Mouse (Mus musculus) stomach, postnatal 0 days (tissue): ENCODE data around the gene Ormdl3.

ENCODE experiments used
- CTCF ChIP-seq: IDR thresholded peaks from 2 replicates; pipeline ENCODE4 v1.5.1; 2016; ENCODE audit warnings: antibody characterized with exemption, low read depth, mild to moderate bottlenecking, moderate library complexity
- EP300 ChIP-seq: optimal IDR thresholded peaks from 2 replicates; pipeline ENCODE3; 2016; ENCODE audit warnings: antibody characterized with exemption

DNA sequence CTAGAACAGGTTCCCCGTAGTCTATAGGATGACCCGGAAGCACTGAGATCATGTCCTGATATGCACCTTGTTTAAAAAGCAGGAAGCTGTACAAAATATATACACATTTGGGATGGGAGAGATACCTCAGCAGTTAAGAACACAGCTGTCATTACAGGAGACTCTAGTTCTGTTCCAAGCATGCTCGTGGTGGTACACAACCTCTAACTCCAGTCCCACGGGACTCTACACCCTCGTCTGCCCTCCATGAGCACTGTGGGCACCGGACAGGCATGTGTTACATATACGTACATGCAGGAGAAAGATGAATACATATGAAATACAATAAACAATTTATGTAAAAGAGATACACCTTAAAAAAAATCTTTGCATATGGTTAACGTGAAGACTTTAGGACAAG, 44.6 kb downstream of the Ormdl3 start:
- TF ChIP-seq EP300 (no peak), CTCF (no peak)
